Mouse (Mus musculus): ENCODE measurements around the gene Wipi2. TPM values are rescaled to one million over a fixed set of nuclear protein-coding genes. Genes with fewer than 3 reads are reported as not detected.

Wipi2 gene
- polyA plus RNA-seq, 1 experiment from 2014 or later: 61.2 TPM

GRCm38 (mm10) chr5:142682529-142682928 lies 55.0 kb downstream of the Wipi2 start:
- Histone ChIP-seq H3K9ac (replicated peaks; ENCODE audit: low read length) (no peak overlapping the region), H3K9me3 (replicated peaks; ENCODE audit: control insufficient read depth, low read length) (no peaks in the 10 kb centered on the region), H3K27me3 (ENCODE audit: control insufficient read depth, insufficient read depth, low read length) (no peaks in the 10 kb centered on the region), H3K36me3 (replicated peaks; ENCODE audit: control insufficient read depth, insufficient read depth, low read depth, low read length) (no peaks in the 10 kb centered on the region), H3K4me1 (ENCODE audit: control insufficient read depth, insufficient read depth, low read length) (no peaks in the 10 kb centered on the region), H3K27ac (replicated peaks; ENCODE audit: low read depth, low read length) (no peak overlapping the region), H3K4me2 (ENCODE audit: low read depth, low read length) (no peak overlapping the region), H3K4me3 (ENCODE audit: low read depth, low read length) (no peak overlapping the region)
- no peak for DNase-seq (ENCODE audit: low spot score)
- no peak for ATAC-seq (replicated peaks; ENCODE audit: insufficient number of reproducible peaks, low FRiP score, low TSS enrichment, low read depth)
- WGBS: 90% methylated on average over 5 of the region's 5 CpGs

- ATAC-seq (replicated peaks; ENCODE audit: insufficient number of reproducible peaks, low FRiP score, low TSS enrichment, low read depth): no peak
Measured at GRCm38 (mm10) chr5:142688866-142689265, 61.4 kb downstream of the Wipi2 start.

GRCm38 (mm10) chr5:142690343-142690742 lies 62.8 kb downstream of the Wipi2 start:
- Histone ChIP-seq H3K4me2 (ENCODE audit: low read depth, low read length) (no peak overlapping the region), H3K9me3 (replicated peaks; ENCODE audit: control insufficient read depth, low read length) (no peaks in the 10 kb centered on the region), H3K27ac (replicated peaks; ENCODE audit: low read depth, low read length) (no peak overlapping the region), H3K36me3 (replicated peaks; ENCODE audit: control insufficient read depth, insufficient read depth, low read depth, low read length) (no peaks in the 10 kb centered on the region), H3K9ac (replicated peaks; ENCODE audit: low read length) (no peak overlapping the region), H3K27me3 (ENCODE audit: control insufficient read depth, insufficient read depth, low read length) (no peaks in the 10 kb centered on the region), H3K4me3 (ENCODE audit: low read depth, low read length) (no peak overlapping the region), H3K4me1 (ENCODE audit: control insufficient read depth, insufficient read depth, low read length) (no peaks in the 10 kb centered on the region)
- WGBS: 89% methylated on average over 3 of the region's 3 CpGs
- DNase-seq (ENCODE audit: low spot score) (no peak), ATAC-seq (replicated peaks; ENCODE audit: insufficient number of reproducible peaks, low FRiP score, low TSS enrichment, low read depth) (no peak)

More at GRCm38 (mm10) chr5:142688866-142689265, 61.4 kb downstream of the Wipi2 start:
- H3K4me2 ChIP-seq (ENCODE audit: low read depth, low read length): no peak overlapping the region
- no peak overlapping the region for H3K9ac ChIP-seq (replicated peaks; ENCODE audit: low read length)
- no peaks in the 10 kb centered on the region for H3K4me1 ChIP-seq (ENCODE audit: control insufficient read depth, insufficient read depth, low read length)
- H3K9me3 ChIP-seq (replicated peaks; ENCODE audit: control insufficient read depth, low read length): no peaks in the 10 kb centered on the region
- no peaks in the 10 kb centered on the region for H3K36me3 ChIP-seq (replicated peaks; ENCODE audit: control insufficient read depth, insufficient read depth, low read depth, low read length)
- no peaks in the 10 kb centered on the region for H3K27me3 ChIP-seq (ENCODE audit: control insufficient read depth, insufficient read depth, low read length)
- WGBS: 40% methylated on average over 6 of the region's 6 CpGs
- H3K4me3 ChIP-seq (ENCODE audit: low read depth, low read length): no peak overlapping the region
- DNase-seq (ENCODE audit: low spot score): no peak
- H3K27ac ChIP-seq (replicated peaks; ENCODE audit: low read depth, low read length): no peak overlapping the region

- Histone ChIP-seq H3K9me3 (replicated peaks; ENCODE audit: control insufficient read depth, low read length) (no peaks in the 10 kb centered on the region), H3K27me3 (ENCODE audit: control insufficient read depth, insufficient read depth, low read length) (no peaks in the 10 kb centered on the region), H3K4me2 (ENCODE audit: low read depth, low read length) (no peak within 1 kb of the TSS), H3K4me1 (ENCODE audit: control insufficient read depth, insufficient read depth, low read length) (no peaks in the 10 kb centered on the region), H3K9ac (replicated peaks; ENCODE audit: low read length) (no peak within 1 kb of the TSS), H3K36me3 (replicated peaks; ENCODE audit: control insufficient read depth, insufficient read depth, low read depth, low read length) (no peaks in the 10 kb centered on the region), H3K27ac (replicated peaks; ENCODE audit: low read depth, low read length) (no peak within 1 kb of the TSS), H3K4me3 (ENCODE audit: low read depth, low read length) (no peak within 1 kb of the TSS)
- no peak for ATAC-seq (replicated peaks; ENCODE audit: insufficient number of reproducible peaks, low FRiP score, low TSS enrichment, low read depth)
- WGBS: 70% methylated on average over 14 of the region's 14 CpGs
- no peak for DNase-seq (ENCODE audit: low spot score)
Measured at GRCm38 (mm10) chr5:142692248-142692647, 64.8 kb downstream of the Wipi2 start, which contains the start of gene Slc29a4. Slc29a4 (plus strand) TSS chr5:142692512.

- WGBS: 67% methylated on average over 12 of the region's 12 CpGs
- H3K4me2 ChIP-seq (ENCODE audit: low read depth, low read length): no peak overlapping the region
- DNase-seq (ENCODE audit: low spot score) (no peak), ATAC-seq (replicated peaks; ENCODE audit: insufficient number of reproducible peaks, low FRiP score, low TSS enrichment, low read depth) (no peak)
- H3K36me3 ChIP-seq (replicated peaks; ENCODE audit: control insufficient read depth, insufficient read depth, low read depth, low read length): no peaks in the 10 kb centered on the region
- no peaks in the 10 kb centered on the region for H3K9me3 ChIP-seq (replicated peaks; ENCODE audit: control insufficient read depth, low read length)
- no peak overlapping the region for H3K9ac ChIP-seq (replicated peaks; ENCODE audit: low read length)
- H3K4me1 ChIP-seq (ENCODE audit: control insufficient read depth, insufficient read depth, low read length): no peaks in the 10 kb centered on the region
- H3K27me3 ChIP-seq (ENCODE audit: control insufficient read depth, insufficient read depth, low read length): no peaks in the 10 kb centered on the region
- H3K4me3 ChIP-seq (ENCODE audit: low read depth, low read length): no peak overlapping the region
- H3K27ac ChIP-seq (replicated peaks; ENCODE audit: low read depth, low read length): no peak overlapping the region
Measured at GRCm38 (mm10) chr5:142692971-142693737, 65.7 kb downstream of the Wipi2 start.

GRCm38 (mm10) chr5:142693738-142694430 lies 66.4 kb downstream of the Wipi2 start:
- Histone ChIP-seq H3K4me3 (ENCODE audit: low read depth, low read length) (no peak overlapping the region), H3K4me2 (ENCODE audit: low read depth, low read length) (no peak overlapping the region), H3K9ac (replicated peaks; ENCODE audit: low read length) (no peak overlapping the region), H3K27ac (replicated peaks; ENCODE audit: low read depth, low read length) (no peak overlapping the region), H3K27me3 (ENCODE audit: control insufficient read depth, insufficient read depth, low read length) (no peaks in the 10 kb centered on the region), H3K9me3 (replicated peaks; ENCODE audit: control insufficient read depth, low read length) (no peaks in the 10 kb centered on the region), H3K36me3 (replicated peaks; ENCODE audit: control insufficient read depth, insufficient read depth, low read depth, low read length) (no peaks in the 10 kb centered on the region), H3K4me1 (ENCODE audit: control insufficient read depth, insufficient read depth, low read length) (no peaks in the 10 kb centered on the region)
- WGBS: 60% methylated on average over 8 of the region's 8 CpGs
- ATAC-seq (replicated peaks; ENCODE audit: insufficient number of reproducible peaks, low FRiP score, low TSS enrichment, low read depth) (no peak), DNase-seq (ENCODE audit: low spot score) (no peak)

- no peak for ATAC-seq (replicated peaks; ENCODE audit: insufficient number of reproducible peaks, low FRiP score, low TSS enrichment, low read depth)
- no peaks in the 10 kb centered on the region for H3K36me3 ChIP-seq (replicated peaks; ENCODE audit: control insufficient read depth, insufficient read depth, low read depth, low read length)
- WGBS: 13% methylated on average over 12 of the region's 12 CpGs
Measured at GRCm38 (mm10) chr5:142694627-142695340, 67.3 kb downstream of the Wipi2 start.

More at GRCm38 (mm10) chr5:142694627-142695340, 67.3 kb downstream of the Wipi2 start:
- DNase-seq (ENCODE audit: low spot score): peak; percentile 82
- H3K27ac ChIP-seq (replicated peaks; ENCODE audit: low read depth, low read length): no peak overlapping the region
- H3K9me3 ChIP-seq (replicated peaks; ENCODE audit: control insufficient read depth, low read length): no peaks in the 10 kb centered on the region
- no peak overlapping the region for H3K4me2 ChIP-seq (ENCODE audit: low read depth, low read length)
- no peak overlapping the region for H3K4me3 ChIP-seq (ENCODE audit: low read depth, low read length)
- no peaks in the 10 kb centered on the region for H3K27me3 ChIP-seq (ENCODE audit: control insufficient read depth, insufficient read depth, low read length)
- no peak overlapping the region for H3K9ac ChIP-seq (replicated peaks; ENCODE audit: low read length)
- H3K4me1 ChIP-seq (ENCODE audit: control insufficient read depth, insufficient read depth, low read length): no peaks in the 10 kb centered on the region
